13 mouse cellular contexts compared by ENCODE assay signal in genomic region chr3:54795806-54796205, GRCm38 (mm10). TPM values are rescaled to one million over a fixed set of nuclear protein-coding genes. Genes with fewer than 3 reads are reported as not detected.
DNase-seq lines count a peak whose midpoint lies in the region; ATAC-seq and TF ChIP-seq lines count a peak whose summit lies in the region.
"Had no signal": no experiment of that assay in that cellular context is flagged by ENCODE, and none has a peak within 500 bp of the region (broad histone marks: within the 10 kb centered on the region; RNA-seq: fewer than 3 reads in every experiment).

No protein-coding gene starts in this region.

- WGBS in forebrain, embryonic 14.5 days, result 96% methylated on average over 1 of the region's 1 CpGs
- 97% methylated on average over 1 of the region's 1 CpGs for WGBS in forebrain, embryonic 12.5 days

- H3K27me3 ChIP-seq in forebrain, embryonic 14.5 days (replicated peaks; ENCODE audit: control insufficient read depth, insufficient read depth, low read length), result no peaks in the 10 kb centered on the region
- no peaks in the 10 kb centered on the region for H3K27me3 ChIP-seq in forebrain, embryonic 12.5 days
- H3K27me3 ChIP-seq in MEL (ENCODE audit: control insufficient read depth in 1 of 2, insufficient read depth in 2 of 2, low read length in 2 of 2), result no peaks in the 10 kb centered on the region
- H3K27me3 ChIP-seq: hindbrain, embryonic 15.5 days; limb, embryonic 15.5 days had no signal

- no peak for TF ChIP-seq EP300 in MEL (IDR thresholded peaks at IDR 0.05; ENCODE audit: low read depth in 1 of 2, low read length in 2 of 2)

- H3K27ac ChIP-seq in forebrain, embryonic 14.5 days (ENCODE audit: low read depth, low read length), result no peak overlapping the region
- H3K27ac ChIP-seq in forebrain, embryonic 12.5 days, result no peak overlapping the region
- no peak overlapping the region for H3K27ac ChIP-seq in layer of hippocampus, adult 2 months
- no peak overlapping the region for H3K27ac ChIP-seq in MEL (ENCODE audit: control insufficient read depth, low read depth, low read length)
- H3K27ac ChIP-seq: hindbrain, embryonic 15.5 days; limb, embryonic 15.5 days had no signal

- no peak for TF ChIP-seq POLR2A in MEL (IDR thresholded peaks at IDR 0.05; ENCODE audit: control insufficient read depth in 1 of 2, insufficient read depth in 1 of 2, low read depth in 1 of 2, low read length in 2 of 2, poor library complexity in 1 of 2)
- no peak for TF ChIP-seq POLR2A in brain, embryonic 14.5 days (IDR thresholded peaks at IDR 0.05; ENCODE audit: borderline replicate concordance, extremely low read depth, insufficient read depth, insufficient read length, poor library complexity, severe bottlenecking)

- peaks cover 4% of the 10 kb centered on the region; the same call in 1 of the 2 replicates for H3K9me3 ChIP-seq in forebrain, embryonic 14.5 days (replicated peaks; ENCODE audit: control insufficient read depth, low read length)
- H3K9me3 ChIP-seq in forebrain, embryonic 12.5 days, result peaks cover 12% of the 10 kb centered on the region; the same call in 1 of the 2 replicates
- no peaks in the 10 kb centered on the region for H3K9me3 ChIP-seq in MEL (replicated peaks; ENCODE audit: insufficient read depth, low read length)
- H3K9me3 ChIP-seq: hindbrain, embryonic 15.5 days; limb, embryonic 15.5 days had no signal

- peak; percentile 17 for DNase-seq in forebrain, embryonic 14.5 days (ENCODE audit: low spot score)
- no peak for DNase-seq in layer of hippocampus, adult 2 months (ENCODE audit: low spot score in 2 of 2)
- no peak for DNase-seq in layer of hippocampus, adult 8-10 months (ENCODE audit: low spot score in 2 of 2)
- peak; percentile 29 for DNase-seq in MEL (ENCODE audit: low read depth, low spot score)
- no peak for DNase-seq in brain, embryonic 14.5 days (ENCODE audit: low read depth)
- no peak for DNase-seq in right cerebral cortex, adult 2 months (ENCODE audit: low spot score in 2 of 2)
- no peak for DNase-seq in spleen, postnatal 10 days (ENCODE audit: low spot score in 2 of 2)

- H3K4me2 ChIP-seq in forebrain, embryonic 14.5 days (ENCODE audit: low read length), result no peak overlapping the region
- H3K4me2 ChIP-seq in forebrain, embryonic 12.5 days, result no peak overlapping the region
- H3K4me2 ChIP-seq: hindbrain, embryonic 15.5 days; limb, embryonic 15.5 days; midbrain, embryonic 11.5 days had no signal

- no peak for ATAC-seq in forebrain, embryonic 14.5 days
- no peak for ATAC-seq in forebrain, embryonic 12.5 days (ENCODE audit: low FRiP score)
- ATAC-seq: forebrain, embryonic 16.5 days had no signal

- no peak overlapping the region for H3K9ac ChIP-seq in forebrain, embryonic 14.5 days (ENCODE audit: low read length)
- H3K9ac ChIP-seq in forebrain, embryonic 12.5 days, result no peak overlapping the region
- H3K9ac ChIP-seq in MEL (ENCODE audit: control insufficient read depth, low read depth, low read length, poor library complexity, severe bottlenecking), result no peak overlapping the region
- H3K9ac ChIP-seq: hindbrain, embryonic 15.5 days; limb, embryonic 15.5 days had no signal

- no peak; the same call in 1 of the 2 replicates for TF ChIP-seq RAD21 in MEL (IDR thresholded peaks at IDR 0.05; ENCODE audit: low read depth, low read length)

- H3K4me1 ChIP-seq in forebrain, embryonic 14.5 days (ENCODE audit: control insufficient read depth, insufficient read depth, low read length), result no peaks in the 10 kb centered on the region
- H3K4me1 ChIP-seq in forebrain, embryonic 12.5 days, result no peaks in the 10 kb centered on the region
- no peaks in the 10 kb centered on the region for H3K4me1 ChIP-seq in MEL (ENCODE audit: control insufficient read depth in 1 of 2, insufficient read depth in 2 of 2, low read length in 2 of 2)
- H3K4me1 ChIP-seq: hindbrain, embryonic 15.5 days; limb, embryonic 15.5 days had no signal

- no peaks in the 10 kb centered on the region for H3K79me2 ChIP-seq in MEL (ENCODE audit: control insufficient read depth, insufficient read depth, low read length, poor library complexity)

- no peak overlapping the region for H3K4me3 ChIP-seq in forebrain, embryonic 14.5 days (ENCODE audit: low read depth, low read length)
- no peak overlapping the region for H3K4me3 ChIP-seq in forebrain, embryonic 12.5 days (replicated peaks)
- H3K4me3 ChIP-seq in layer of hippocampus, adult 2 months, result no peak overlapping the region
- no peak overlapping the region for H3K4me3 ChIP-seq in MEL (ENCODE audit: control insufficient read depth in 1 of 2, insufficient read depth in 1 of 2, low read depth in 2 of 2, low read length in 2 of 2)
- H3K4me3 ChIP-seq: hindbrain, embryonic 15.5 days; limb, embryonic 15.5 days had no signal

- H3K36me3 ChIP-seq in forebrain, embryonic 14.5 days (ENCODE audit: control insufficient read depth, insufficient read depth, low read length), result no peaks in the 10 kb centered on the region
- no peaks in the 10 kb centered on the region for H3K36me3 ChIP-seq in forebrain, embryonic 12.5 days (replicated peaks)
- no peaks in the 10 kb centered on the region for H3K36me3 ChIP-seq in MEL (ENCODE audit: control insufficient read depth in 1 of 2, insufficient read depth in 2 of 2, low read length in 2 of 2)
- H3K36me3 ChIP-seq: G1E; hindbrain, embryonic 15.5 days had no signal

- TF ChIP-seq CTCF in layer of hippocampus, adult 2 months (conservative IDR thresholded peaks at IDR 0.05), result peak; percentile 81
- TF ChIP-seq CTCF in MEL (IDR thresholded peaks at IDR 0.05 in 2 of 3, conservative IDR thresholded peaks at IDR 0.05 in 1 of 3; ENCODE audit: control insufficient read depth in 1 of 3, insufficient read depth in 1 of 3, low read depth in 2 of 3, low read length in 3 of 3, poor library complexity in 1 of 3, severe bottlenecking in 1 of 3), result peak; percentile 27 to 56 (median 53)
- TF ChIP-seq CTCF in brain, embryonic 14.5 days (IDR thresholded peaks at IDR 0.05; ENCODE audit: borderline replicate concordance, extremely low read depth, insufficient read depth, insufficient read length), result peak; percentile 50; the same call in 1 of the 2 replicates

TF ChIP-seq in MEL, 35 proteins besides CTCF, POLR2A, EP300 and RAD21:
- TF ChIP-seq SMC3 (IDR thresholded peaks at IDR 0.05; ENCODE audit: low read depth, low read length) (peak; percentile 29; the same call in 1 of the 2 replicates), CHD2 (IDR thresholded peaks at IDR 0.05; ENCODE audit: low read length) (no peak), USF1 (IDR thresholded peaks at IDR 0.05; ENCODE audit: low read depth, low read length) (peak; percentile 33; the same call in 1 of the 2 replicates)

RNA-seq across cellular contexts. Expression of gene Rfxap, which starts 11.8 kb away (rescaled TPM):
- polyA plus RNA-seq in forebrain, embryonic 14.5 days (2014; fragmentation: Nextera tagmentation; extraction: Ambion mirVana), result 40.7 and 43.8 TPM in 2 replicates
- 56.8 and 65.6 TPM in 2 replicates for polyA plus RNA-seq in forebrain, embryonic 12.5 days (2016; fragmentation: Nextera tagmentation; extraction: Ambion mirVana)
- total RNA-seq in layer of hippocampus, adult 2 months (2021), result 10 to 100 TPM; 46.7 to 55.1 TPM
- 10 to 100 TPM; 45.6 to 55.9 (median 51.4) TPM for total RNA-seq in layer of hippocampus, adult 8-10 months (2022)
- 43.0 and 51.5 TPM in 2 replicates for total RNA-seq in MEL (2012; rRNA removed)
- 10 to 100 TPM in 1 of 2 experiments, not detected in 1; 76.0 TPM for polyA plus RNA-seq in MEL (2012; ENCODE audit: insufficient read depth in 1 of 2, insufficient read length in 2 of 2, low read depth in 1 of 2, low replicate concordance in 2 of 2, missing spikeins in 1 of 2)
- 45.8 and 53.5 TPM in 2 replicates for polyA plus RNA-seq in brain, embryonic 14.5 days (2012; rRNA removed)

RNA-seq across cellular contexts. Expression of gene Smad9, which starts 40.4 kb away (rescaled TPM):
- 0.17 and 0.30 TPM in 2 replicates for polyA plus RNA-seq in forebrain, embryonic 14.5 days (2014; fragmentation: Nextera tagmentation; extraction: Ambion mirVana)
- 0.17 and 0.24 TPM in 2 replicates for polyA plus RNA-seq in forebrain, embryonic 12.5 days (2016; fragmentation: Nextera tagmentation; extraction: Ambion mirVana)
- 1 to 10 TPM; 7.1 to 7.6 TPM for total RNA-seq in layer of hippocampus, adult 2 months (2021)
- 1 to 10 TPM; 8.4 to 8.6 (median 8.5) TPM for total RNA-seq in layer of hippocampus, adult 8-10 months (2022)
- 0.07 TPM in 1 of 2 replicates, not detected in the other for total RNA-seq in MEL (2012; rRNA removed)
- under 1 TPM in 1 of 2 experiments, not detected in 1; 0.01 TPM for polyA plus RNA-seq in MEL (2012; ENCODE audit: insufficient read depth in 1 of 2, insufficient read length in 2 of 2, low read depth in 1 of 2, low replicate concordance in 2 of 2, missing spikeins in 1 of 2)
- polyA plus RNA-seq in brain, embryonic 14.5 days (2012; rRNA removed), result 0.49 and 1.3 TPM in 2 replicates
- polyA plus RNA-seq: G1E had no signal

Comparison
In these comparisons a context has a peak if more than half of its experiments do, and no peak if none do; other contexts are left out.
1. DNase-seq: peak in forebrain, embryonic 14.5 days (single experiment) and MEL (single experiment); none in layer of hippocampus, adult 2 months (0 of 2), layer of hippocampus, adult 8-10 months (0 of 2), brain, embryonic 14.5 days (single experiment), right cerebral cortex, adult 2 months (0 of 2) and spleen, postnatal 10 days (0 of 2).
2. Peak in every context shown above with its lines, with median percentiles within 50 percentile points of each other: CTCF ChIP-seq.